Mouse (Mus musculus): ENCODE results near the gene Parvb. TPM values are rescaled to one million over a fixed set of nuclear protein-coding genes. Genes with fewer than 3 reads are reported as not detected.
A peak's percentile ranks its signal among the peaks of the same experiment; 100 is the strongest.

Parvb gene
- polyA plus RNA-seq, 1 experiment from 2014 or later: 6.2 TPM

- H3K4me3 ChIP-seq (replicated peaks): no peak overlapping the region
- H3K27ac ChIP-seq: peak overlapping the region; percentile 47; the same call in 1 of the 2 replicates
- no peaks in the 10 kb centered on the region for H3K27me3 ChIP-seq
- peaks cover 26% of the 10 kb centered on the region for H3K4me1 ChIP-seq (replicated peaks)
- H3K9ac ChIP-seq (replicated peaks): no peak overlapping the region
- 55% methylated on average over 14 of the region's 14 CpGs for WGBS
- H3K36me3 ChIP-seq: no peaks in the 10 kb centered on the region
- no peaks in the 10 kb centered on the region for H3K9me3 ChIP-seq
- H3K4me2 ChIP-seq (replicated peaks): no peak overlapping the region
- ATAC-seq: peak; percentile 63
Measured at GRCm38 (mm10) chr15:84349915-84350738, 118.3 kb downstream of the Parvb start.

DNA sequence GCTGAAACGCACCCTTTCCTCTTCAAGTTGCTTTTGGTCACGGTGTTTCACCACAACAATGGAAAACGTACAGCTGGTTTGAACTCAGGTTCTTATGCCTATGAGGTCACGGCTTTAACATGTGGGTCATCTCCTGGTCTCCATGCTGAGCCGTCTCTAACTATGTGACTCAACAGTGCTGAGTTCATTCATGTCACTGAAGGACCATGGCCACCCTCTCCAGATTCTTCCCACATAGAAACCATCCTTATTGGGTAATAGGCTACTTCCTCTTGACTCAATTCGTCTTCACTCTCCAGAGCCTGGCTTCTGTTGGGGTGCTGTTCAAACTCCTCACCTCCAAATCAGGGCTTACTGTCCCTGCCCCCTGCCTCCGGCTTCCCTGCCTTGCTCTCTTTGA, 119.5 kb downstream of the Parvb start:
- Histone ChIP-seq H3K9me3 (no peaks in the 10 kb centered on the region), H3K27me3 (no peaks in the 10 kb centered on the region), H3K4me2 (replicated peaks) (no peak overlapping the region), H3K4me1 (replicated peaks) (peaks cover 22% of the 10 kb centered on the region), H3K9ac (replicated peaks) (no peak overlapping the region), H3K36me3 (no peaks in the 10 kb centered on the region), H3K27ac (no peak overlapping the region), H3K4me3 (replicated peaks) (no peak overlapping the region)
- 86% methylated on average over 7 of the region's 7 CpGs for WGBS
- ATAC-seq: no peak

DNA sequence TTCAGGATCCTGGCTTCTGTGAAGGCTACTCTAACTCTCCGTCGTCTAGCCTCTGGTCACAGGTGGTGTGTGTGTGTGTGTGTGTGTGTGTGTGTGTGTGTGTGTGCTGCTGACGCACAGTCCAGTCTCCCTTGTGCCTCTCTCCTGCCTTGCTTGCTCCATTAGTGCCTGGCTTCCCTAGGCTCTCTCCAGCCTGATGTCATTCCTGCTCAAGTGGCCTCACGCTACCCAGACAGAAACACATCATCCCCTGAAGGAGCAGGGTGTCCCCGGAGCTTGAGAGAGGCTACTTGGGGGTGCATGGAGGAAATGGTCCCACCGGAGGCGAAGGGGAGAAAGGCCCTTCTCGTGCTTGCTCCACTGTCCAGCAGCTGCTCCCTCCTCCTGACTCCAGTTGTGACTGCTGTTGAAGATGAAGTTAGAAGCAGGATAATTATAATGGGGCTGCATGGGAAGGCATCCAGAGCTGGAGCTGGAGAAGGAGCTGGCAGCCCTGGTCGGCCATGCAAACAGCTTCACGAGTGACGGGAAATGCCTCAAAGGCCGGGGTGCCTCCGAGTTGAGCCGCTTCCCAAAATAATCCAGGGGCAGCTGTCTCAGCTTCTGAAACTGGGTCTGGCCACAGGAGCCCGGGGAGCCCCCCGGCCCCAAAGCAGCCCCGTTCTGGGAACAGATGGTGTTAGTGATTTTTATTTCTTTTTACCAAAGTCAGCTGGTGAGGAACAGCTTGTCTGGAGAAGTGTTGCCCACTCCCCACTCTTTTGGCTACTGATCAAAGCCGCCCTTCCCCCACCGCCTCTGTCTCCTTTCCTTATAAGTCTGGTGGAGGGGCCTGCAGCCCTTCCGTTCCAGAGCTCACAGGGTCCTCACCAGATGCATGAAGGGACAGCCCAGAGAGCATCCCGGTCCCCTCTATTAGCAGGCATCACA, 120.3 kb downstream of the Parvb start:
- H3K27ac ChIP-seq: peak overlapping the region; percentile 47; the same call in 1 of the 2 replicates
- WGBS: 64% methylated on average over 21 of the region's 21 CpGs
- no peak overlapping the region for H3K4me2 ChIP-seq (replicated peaks)
- peaks cover 22% of the 10 kb centered on the region for H3K4me1 ChIP-seq (replicated peaks)
- H3K9me3 ChIP-seq: no peaks in the 10 kb centered on the region
- peak; percentile 51; the same call in 1 of the 2 replicates for ATAC-seq
- no peaks in the 10 kb centered on the region for H3K27me3 ChIP-seq
- no peak overlapping the region for H3K9ac ChIP-seq (replicated peaks)
- H3K36me3 ChIP-seq: no peaks in the 10 kb centered on the region
- no peak overlapping the region for H3K4me3 ChIP-seq (replicated peaks)

GRCm38 (mm10) chr15:84355081-84355480, 123.2 kb downstream of the Parvb start:
- H3K9ac ChIP-seq (replicated peaks): no peak overlapping the region
- no peak overlapping the region for H3K4me3 ChIP-seq (replicated peaks)
- no peak overlapping the region for H3K27ac ChIP-seq
- H3K9me3 ChIP-seq: no peaks in the 10 kb centered on the region
- no peaks in the 10 kb centered on the region for H3K27me3 ChIP-seq
- no peak for ATAC-seq
- no peak overlapping the region for H3K4me2 ChIP-seq (replicated peaks)
- 78% methylated on average over 5 of the region's 5 CpGs for WGBS
- H3K4me1 ChIP-seq (replicated peaks): peaks cover 27% of the 10 kb centered on the region
- no peaks in the 10 kb centered on the region for H3K36me3 ChIP-seq

- no peak overlapping the region for H3K4me2 ChIP-seq (replicated peaks)
- H3K9me3 ChIP-seq: no peaks in the 10 kb centered on the region
- no peak overlapping the region for H3K4me3 ChIP-seq (replicated peaks)
- H3K27me3 ChIP-seq: no peaks in the 10 kb centered on the region
- no peak for ATAC-seq
- H3K27ac ChIP-seq: no peak overlapping the region
- 89% methylated on average over 3 of the region's 3 CpGs for WGBS
- no peaks in the 10 kb centered on the region for H3K36me3 ChIP-seq
- no peak overlapping the region for H3K9ac ChIP-seq (replicated peaks)
- H3K4me1 ChIP-seq (replicated peaks): peaks cover 17% of the 10 kb centered on the region
Measured at GRCm38 (mm10) chr15:84364746-84365145, 132.9 kb downstream of the Parvb start.

Other genes starting within 250 kb of the Parvb start
- gene Efcab6, start 166.7 kb upstream of the Parvb start, polyA plus RNA-seq (2015; fragmentation: Nextera tagmentation; extraction: Ambion mirVana): 0.57 and 0.85 TPM in 2 replicates
- gene Sult4a1, start 126.3 kb upstream of the Parvb start, polyA plus RNA-seq (2015; fragmentation: Nextera tagmentation; extraction: Ambion mirVana): 42.1 and 44.4 TPM in 2 replicates
- gene Pnpla5, start 108.9 kb upstream of the Parvb start, polyA plus RNA-seq (2015; fragmentation: Nextera tagmentation; extraction: Ambion mirVana): not detected in 2 replicates
- gene Pnpla3, start 64.2 kb upstream of the Parvb start, polyA plus RNA-seq (2015; fragmentation: Nextera tagmentation; extraction: Ambion mirVana): 4.1 and 4.5 TPM in 2 replicates
- 83.1 and 85.9 TPM in 2 replicates for gene Samm50, start 39.8 kb upstream of the Parvb start, polyA plus RNA-seq (2015; fragmentation: Nextera tagmentation; extraction: Ambion mirVana)
- 0.59 and 0.78 TPM in 2 replicates for gene Parvg, start 92.0 kb downstream of the Parvb start, polyA plus RNA-seq (2015; fragmentation: Nextera tagmentation; extraction: Ambion mirVana)
- gene Shisal1, start 215.1 kb downstream of the Parvb start, polyA plus RNA-seq (2015; fragmentation: Nextera tagmentation; extraction: Ambion mirVana): 10.8 and 11.1 TPM in 2 replicates